Mouse (Mus musculus) bone marrow macrophage, adult 2 months (primary cell): ENCODE measurements around the gene Lipe.

Experiments used
- CTCF ChIP-seq: IDR thresholded peaks from 2 replicates; pipeline ENCODE4 v1.5.1; 2012; ENCODE audit warnings: low read depth, mild to moderate bottlenecking, low read length, moderate library complexity
- POLR2A ChIP-seq: IDR thresholded peaks from 2 replicates; pipeline ENCODE4 v1.6.1; 2012; ENCODE audit warnings: mild to moderate bottlenecking, low read depth, low read length, borderline replicate concordance

GRCm38 (mm10) chr7:25419536-25419935 is 21.0 kb upstream of the Lipe start:
- TF ChIP-seq CTCF = no peak
- TF ChIP-seq POLR2A = no peak
